Mouse (Mus musculus): ENCODE measurements around the gene Grip1.

The Grip1 gene

GRCm38 (mm10) chr10:119691358-119692083 is 237.9 kb downstream of the Grip1 start:
- no peak for DNase-seq

DNA sequence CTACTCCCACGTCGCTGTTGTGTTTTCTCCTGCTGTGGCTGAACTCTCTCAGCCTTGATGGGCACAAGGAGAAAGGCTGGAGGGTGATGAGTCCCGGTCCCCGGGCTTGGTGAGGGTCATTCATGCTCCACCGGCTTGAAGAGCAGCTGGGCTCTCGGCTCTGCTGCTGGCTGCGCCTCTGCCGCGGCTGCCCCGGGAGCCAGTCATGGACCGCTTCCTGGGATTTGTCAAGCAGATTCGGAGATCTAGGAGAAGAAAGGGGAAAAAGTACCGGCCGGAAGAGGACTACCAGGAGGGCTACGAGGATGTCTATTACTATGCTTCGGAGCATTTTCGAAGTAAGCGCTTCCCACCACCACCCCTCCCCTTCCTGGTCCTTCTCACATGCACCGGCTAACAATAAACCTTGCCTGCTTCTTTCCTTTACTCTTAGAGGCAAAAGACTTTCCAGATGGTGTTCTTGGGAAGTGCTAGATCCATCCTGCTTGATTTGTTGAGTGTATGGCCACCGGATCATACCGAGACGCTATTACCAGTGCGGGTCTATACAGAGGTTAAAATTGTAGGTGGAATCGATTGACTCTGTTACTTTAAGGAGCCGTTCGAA is 238.8 kb downstream of the Grip1 start:
- DNase-seq: no peak

- DNase-seq: no peak
Observed at GRCm38 (mm10) chr10:119693400-119693799, 239.8 kb downstream of the Grip1 start.

DNA sequence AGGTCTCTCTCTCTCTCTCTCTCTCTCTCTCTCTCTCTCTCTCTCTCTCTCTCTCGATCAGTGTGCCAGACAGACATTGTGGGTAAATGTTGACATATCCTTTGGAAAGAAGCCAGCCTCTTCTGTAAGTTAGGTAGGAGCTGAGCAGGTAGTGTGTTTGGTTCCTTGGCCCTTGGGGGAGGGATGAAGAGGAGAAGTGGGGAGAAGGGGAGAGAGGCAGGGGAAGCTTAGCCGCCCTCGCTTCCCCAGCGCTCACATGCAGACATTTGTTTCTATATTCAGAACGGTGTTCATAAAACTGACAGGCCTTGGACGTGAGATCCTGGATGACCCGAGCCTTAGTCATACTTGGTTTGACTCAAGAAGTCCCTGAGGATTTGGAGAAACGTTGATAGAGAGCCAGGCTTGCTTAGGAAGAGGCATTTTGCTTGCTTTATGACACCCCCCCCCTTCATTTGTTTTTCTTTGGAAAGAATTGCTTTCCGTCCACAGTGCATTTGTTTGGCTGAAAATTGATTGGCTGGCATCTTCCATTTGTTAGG is 243.7 kb downstream of the Grip1 start:
- DNase-seq: no peak

- peak in 1 of 2 experiments; percentile 2 for DNase-seq
Observed at GRCm38 (mm10) chr10:119705348-119705747, 251.7 kb downstream of the Grip1 start.

GRCm38 (mm10) chr10:119706281-119706680 is 252.7 kb downstream of the Grip1 start:
- DNase-seq: no peak

DNA sequence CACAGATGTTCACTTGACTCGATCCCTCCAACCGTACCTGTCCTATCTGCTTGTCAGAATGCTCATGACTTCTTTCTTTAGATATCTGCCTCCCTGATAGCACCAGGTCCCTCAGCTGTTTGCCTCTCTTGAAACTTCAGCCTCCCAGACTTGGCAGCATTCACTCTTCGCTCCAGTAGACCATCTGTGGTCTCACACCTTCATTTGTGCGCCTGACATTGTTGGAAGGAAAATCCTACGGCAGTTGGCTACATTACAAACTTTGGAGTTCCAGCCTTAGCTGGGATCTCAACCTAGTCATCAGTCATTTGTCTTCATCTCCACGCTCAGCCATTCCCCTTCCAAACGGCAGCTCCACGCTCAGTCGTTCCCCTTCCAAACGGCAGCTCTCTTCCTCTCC is 253.4 kb downstream of the Grip1 start:
- DNase-seq: no peak

- no peak for DNase-seq
Observed at GRCm38 (mm10) chr10:119721887-119722286, 268.3 kb downstream of the Grip1 start.

DNA sequence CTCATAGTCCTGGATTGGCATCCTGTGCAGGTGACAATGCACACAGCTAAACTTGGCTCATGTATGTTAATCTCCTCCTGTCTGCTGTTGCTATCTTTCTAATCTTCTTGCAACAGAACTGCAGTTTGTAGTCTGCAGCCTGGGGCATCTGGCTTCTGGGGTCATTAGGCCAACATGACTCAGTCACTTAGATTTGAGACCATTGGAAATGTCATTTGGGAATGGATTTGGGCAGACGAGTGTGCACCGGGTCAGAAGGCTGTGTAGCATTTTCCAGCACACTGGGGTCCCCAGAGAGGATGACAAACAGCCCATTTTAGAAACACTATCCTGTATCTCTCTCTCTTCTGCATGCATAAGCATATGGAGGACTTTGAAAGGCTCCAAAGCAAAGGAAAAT is 268.8 kb downstream of the Grip1 start:
- no peak for DNase-seq

DNA sequence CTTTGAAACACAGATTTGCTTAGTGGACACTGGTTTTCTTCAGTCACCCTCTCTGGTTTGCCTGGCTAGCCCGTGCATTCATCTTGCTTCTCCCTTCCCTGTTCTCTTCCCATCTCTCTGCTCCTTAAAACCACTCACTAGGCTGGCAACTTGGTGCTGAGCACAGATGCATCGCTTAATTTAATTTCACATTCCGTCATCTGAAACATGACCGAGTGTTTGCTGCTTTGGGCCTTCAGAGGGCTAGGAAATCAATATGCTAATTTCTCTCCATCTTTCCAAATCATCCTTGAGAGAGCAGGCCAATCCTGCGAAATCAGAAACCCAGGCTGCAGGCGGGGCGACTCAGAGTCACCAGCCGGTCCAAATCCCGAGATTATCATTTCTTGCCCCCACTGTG is 270.0 kb downstream of the Grip1 start:
- DNase-seq: no peak

DNA sequence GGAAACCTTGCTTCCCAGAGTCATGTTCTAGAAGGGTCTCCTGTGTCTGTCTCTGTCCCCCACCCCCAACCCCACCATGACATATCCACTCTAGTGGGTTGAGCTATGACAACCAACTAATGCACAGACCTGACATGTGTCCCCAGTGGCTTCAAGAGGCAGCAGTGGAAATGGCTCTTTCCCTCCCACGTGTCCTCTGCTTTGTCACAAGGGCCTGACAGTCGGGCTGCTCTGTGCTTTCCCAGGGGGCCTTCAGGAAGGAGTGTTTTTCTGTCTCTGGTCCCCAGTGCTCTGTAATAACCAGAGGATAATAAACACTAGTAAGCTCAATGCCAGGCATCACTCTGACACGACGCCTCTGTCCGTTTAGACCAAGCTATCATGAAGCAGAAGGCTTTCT is 271.7 kb downstream of the Grip1 start:
- no peak for DNase-seq

- DNase-seq: no peak
Observed at GRCm38 (mm10) chr10:119725966-119726365, 272.3 kb downstream of the Grip1 start.

DNA sequence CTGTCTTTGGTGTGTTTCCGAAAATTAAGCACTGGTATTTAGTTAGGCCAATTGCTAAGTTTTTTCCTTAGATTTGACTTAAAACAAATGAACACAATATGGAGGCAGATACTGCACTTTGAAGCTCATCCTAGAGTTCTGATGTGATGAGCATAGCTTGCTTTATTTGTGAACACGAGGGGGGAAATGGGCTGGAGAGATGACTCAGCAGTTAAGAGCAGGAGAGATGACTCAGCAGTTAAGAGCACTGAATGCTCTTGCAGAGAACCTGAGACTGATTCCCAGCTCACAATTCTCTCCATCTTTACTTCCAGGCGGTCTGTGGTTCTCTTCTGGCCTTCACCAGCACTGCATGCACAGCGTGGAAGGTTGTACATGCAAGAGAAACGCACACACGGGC is 273.3 kb downstream of the Grip1 start:
- DNase-seq: no peak

GRCm38 (mm10) chr10:119730206-119730605 is 276.6 kb downstream of the Grip1 start:
- no peak for DNase-seq

GRCm38 (mm10) chr10:119735011-119735992 is 281.7 kb downstream of the Grip1 start:
- DNase-seq: no peak

DNA sequence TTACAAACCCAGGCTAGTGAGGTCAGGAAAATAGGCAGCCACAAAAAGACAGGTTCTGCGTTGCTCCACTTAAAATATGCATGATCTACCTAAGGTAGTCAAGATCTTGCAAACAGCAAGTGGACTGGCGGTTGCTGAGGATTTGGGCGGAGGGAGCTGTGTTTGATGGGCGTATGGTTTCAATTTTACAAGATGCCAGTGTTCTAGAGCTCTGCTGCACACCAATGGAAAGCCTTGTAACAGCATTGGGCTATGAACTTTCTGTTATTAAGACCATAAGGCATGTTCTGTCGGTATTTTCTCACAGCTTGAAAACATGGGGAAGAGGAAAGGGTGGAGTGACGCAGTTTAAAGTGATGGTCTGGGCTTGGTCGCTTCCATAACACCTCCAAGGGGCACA is 285.8 kb downstream of the Grip1 start:
- no peak for DNase-seq

DNA sequence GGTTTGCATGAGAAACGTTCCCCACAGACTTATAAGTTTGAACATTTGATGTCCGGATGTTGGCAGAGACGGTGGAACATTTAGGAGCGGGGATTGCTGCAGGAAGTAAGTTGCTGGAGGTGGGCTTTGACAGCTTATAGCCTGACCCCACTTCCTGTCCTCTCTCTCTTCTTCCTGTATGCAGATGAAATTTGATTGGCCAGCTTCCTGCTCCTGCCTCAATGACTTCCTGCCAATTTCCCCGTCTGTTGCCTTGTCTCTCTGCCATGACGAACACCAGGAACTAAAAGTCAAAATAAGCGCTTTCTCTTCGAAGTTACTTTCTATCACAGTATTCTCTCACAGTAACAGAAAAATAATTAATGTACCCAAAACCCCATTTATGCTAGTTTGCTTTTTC is 289.1 kb downstream of the Grip1 start:
- DNase-seq: no peak

DNA sequence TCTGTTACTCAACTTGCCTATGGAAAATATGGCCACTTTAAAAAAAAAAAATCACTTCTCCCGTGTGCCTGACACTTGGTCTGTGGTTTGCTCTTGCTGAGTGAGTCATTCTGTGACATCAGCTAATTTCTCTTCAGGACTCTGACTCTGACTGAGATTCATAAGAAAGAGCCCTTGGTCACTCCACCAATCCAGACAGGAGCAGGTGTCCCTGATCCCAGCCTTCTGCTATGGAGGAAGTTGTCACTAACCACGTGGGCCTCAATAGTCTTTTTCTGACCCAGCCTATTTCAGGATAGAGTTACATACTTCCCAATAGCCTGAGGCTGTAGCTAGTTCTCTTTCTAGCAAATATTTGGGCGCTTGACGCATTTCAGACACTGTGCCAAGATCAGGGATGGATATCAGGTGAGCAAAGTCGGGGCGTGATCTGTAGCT is 298.8 kb downstream of the Grip1 start:
- no peak for DNase-seq

DNA sequence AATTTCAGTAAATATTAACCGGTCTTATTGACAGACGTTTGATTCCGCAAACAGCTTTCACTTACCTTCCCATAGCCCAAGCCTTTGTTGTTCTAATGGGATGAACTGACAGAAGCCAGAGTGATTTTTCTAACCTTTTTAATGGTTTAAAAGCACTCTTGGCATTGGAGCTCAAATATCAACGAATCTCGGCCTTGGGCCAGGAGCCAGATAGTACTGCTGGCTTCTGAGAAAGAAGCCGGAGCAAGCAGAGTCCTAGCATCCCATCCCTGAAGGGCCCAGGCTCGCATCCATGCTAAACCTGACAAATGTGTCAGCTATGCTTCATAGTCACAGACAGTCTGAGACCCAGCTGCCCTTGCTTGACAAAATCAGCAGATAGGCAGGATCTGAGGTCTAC is 302.6 kb downstream of the Grip1 start:
- DNase-seq: no peak

DNA sequence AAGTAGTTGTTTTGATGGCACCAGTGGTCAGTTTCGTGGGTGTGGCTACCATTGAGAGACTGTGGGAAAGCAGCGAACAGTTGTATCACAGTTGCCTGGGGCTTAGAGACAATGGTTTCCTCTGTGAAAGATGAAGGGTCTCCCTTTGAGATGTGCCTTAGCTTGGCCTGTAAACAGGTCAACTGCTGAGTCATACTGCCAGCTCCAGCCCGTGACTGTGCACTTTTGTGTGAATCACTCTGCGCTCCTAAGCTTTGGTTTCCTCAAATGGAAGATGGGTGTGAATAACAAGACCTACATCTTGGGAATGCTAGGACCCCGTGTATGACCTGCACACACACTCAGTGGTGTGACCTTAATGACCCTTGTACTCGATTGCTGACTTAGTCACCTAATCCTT is 303.6 kb downstream of the Grip1 start:
- DNase-seq: no peak

- no peak for DNase-seq
Observed at GRCm38 (mm10) chr10:119761451-119762367, 308.1 kb downstream of the Grip1 start.

DNA sequence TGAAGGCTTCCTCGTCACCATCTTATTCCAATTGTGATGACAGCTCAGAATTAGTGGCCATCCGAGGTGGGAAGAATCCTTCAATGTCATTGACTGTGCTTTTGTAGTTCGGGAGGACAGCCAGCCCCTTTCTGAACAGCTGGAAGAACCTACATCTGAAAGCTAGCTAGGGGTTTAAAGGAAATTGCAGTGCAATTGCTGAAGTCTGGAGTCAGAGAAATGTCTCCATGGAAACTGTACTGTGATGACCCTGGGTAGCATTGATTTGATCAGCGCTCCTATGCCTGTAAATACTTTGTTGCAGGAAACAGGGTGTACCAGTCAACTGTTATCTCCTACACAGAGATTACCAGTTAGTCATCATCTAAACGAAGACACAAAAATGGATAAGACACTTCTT is 325.2 kb downstream of the Grip1 start:
- no peak for DNase-seq

Measured in B cell, adult 2 months (primary cell).